Mouse (Mus musculus) heart, adult 2 months (tissue): Measurements from ENCODE around the gene Smarcal1. TPM values are rescaled to one million over a fixed set of nuclear protein-coding genes. Genes with fewer than 3 reads are reported as not detected.

Experiments used
- DNase-seq, 2 experiments: peaks; one replicate each; pipeline ENCODE4 v3.0.0; 2021
- H3K27ac ChIP-seq: fragments of 200-600 bp; 2 replicates; pipeline ENCODE4 v1.8.1; 2022
- H3K27me3 ChIP-seq: fragments of 200-500 bp; 2 replicates; pipeline ENCODE4 v1.6.1; 2012; ENCODE audit warnings: mild to moderate bottlenecking, low read length, inconsistent platforms, mixed read lengths; ENCODE audit not compliant: control insufficient read depth, insufficient read depth
- H3K36me3 ChIP-seq: fragments of 200-500 bp; 2 replicates; pipeline ENCODE4 v1.6.1; 2012; ENCODE audit warnings: low read length, inconsistent platforms; ENCODE audit not compliant: control insufficient read depth, insufficient read depth
- H3K4me1 ChIP-seq: fragments of 200-500 bp; 2 replicates; pipeline ENCODE4 v1.6.1; 2011; ENCODE audit warnings: low read length; ENCODE audit not compliant: control insufficient read depth, insufficient read depth
- H3K4me3 ChIP-seq: fragments of 200-600 bp; 2 replicates; pipeline ENCODE4 v1.8.1; 2022
- H3K79me2 ChIP-seq: fragments of 200-500 bp; replicated peaks from 2 replicates; pipeline ENCODE4 v1.6.1; 2012; ENCODE audit warnings: mild to moderate bottlenecking, inconsistent platforms, low read length, moderate library complexity, mixed read lengths; ENCODE audit not compliant: control insufficient read depth, insufficient read depth
- H3K9ac ChIP-seq: fragments of 200-500 bp; 2 replicates; pipeline ENCODE4 v1.6.1; 2012; ENCODE audit warnings: low read depth, mild to moderate bottlenecking, control low read depth, inconsistent platforms, low read length, mixed read lengths
- CTCF ChIP-seq: fragments of 200-600 bp; IDR thresholded peaks from 2 replicates; pipeline ENCODE4 v1.8.1; 2022; ENCODE audit warnings: antibody characterized with exemption, mild to moderate bottlenecking, moderate library complexity
- EP300 ChIP-seq: fragments of 200-500 bp; IDR thresholded peaks from 2 replicates; pipeline ENCODE4 v1.6.1; 2011; ENCODE audit warnings: low read depth, low read length, control low read depth; ENCODE audit not compliant: insufficient read depth
- POLR2A ChIP-seq: fragments of 200-500 bp; IDR thresholded peaks from 2 replicates; pipeline ENCODE4 v1.6.1; 2011; ENCODE audit warnings: mild to moderate bottlenecking, low read depth, low read length, control low read depth; ENCODE audit not compliant: insufficient read depth
- WGBS: fragments of 180-500 bp; shearing (Covaris S2); methylation state at CpG from one replicate; pipeline ENCODE4 v1.1.7; 2018; 5-methylcytosine and 5-hydroxymethylcytosine counted together
- intact Hi-C: fragments of 180-260 bp; cut with DNase I; formaldehyde crosslinking; loops from one replicate; pipeline ENCODE4 v1.15.1; 2025
- polyA plus RNA-seq: library from polyadenylated mRNA; depleted of rRNA; stranded (reverse); fragments of >200 nt; gene quantifications from 2 replicates; pipeline ENCODE4 v1.2.3, GENCODE M21; 2012
- total RNA-seq, 2 experiments: library from RNA; stranded (reverse); gene quantifications; 2 replicates each; pipeline ENCODE4 v1.2.3; 2021

The Smarcal1 gene
- total and polyA plus RNA-seq, 3 experiments = 23.5 to 28.2 (median 24.6) TPM

- Histone ChIP-seq H3K27me3 (no peaks in the 10 kb centered on the region), H3K27ac (no peak overlapping the region), H3K79me2 (no peaks in the 10 kb centered on the region), H3K4me1 (no peaks in the 10 kb centered on the region), H3K9ac (no peak overlapping the region), H3K4me3 (no peak overlapping the region), H3K36me3 (no peaks in the 10 kb centered on the region)
- TF ChIP-seq POLR2A (no peak), CTCF (no peak), EP300 (no peak)
- WGBS = 70% methylated on average over 2 of the region's 2 CpGs
- intact Hi-C loops = no loop called here
- no peak for DNase-seq
Measured at GRCm38 (mm10) chr1:72550317-72550716, 32.7 kb upstream of the Smarcal1 start.

DNA sequence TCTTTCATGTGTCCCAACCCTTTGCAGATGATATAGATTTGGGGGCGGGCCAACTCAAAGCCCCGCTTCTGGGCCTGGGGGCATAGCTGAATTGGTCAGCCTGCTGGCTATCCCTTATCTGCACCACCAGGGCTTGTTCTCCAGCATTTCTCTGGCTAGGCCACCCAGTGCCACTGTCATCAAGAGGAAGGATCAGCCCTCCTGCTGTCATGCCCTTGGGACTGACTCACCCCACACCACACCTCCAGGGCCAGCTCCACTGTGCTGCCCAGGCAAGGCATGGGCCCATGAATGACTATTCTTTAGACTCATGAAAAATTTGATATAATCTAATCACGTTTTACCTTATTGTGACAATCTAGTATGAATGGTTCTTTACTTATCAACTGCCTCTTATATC is 26.6 kb upstream of the Smarcal1 start:
- H3K4me3 ChIP-seq = no peak overlapping the region
- H3K9ac ChIP-seq = no peak overlapping the region
- H3K27ac ChIP-seq = no peak overlapping the region
- no peaks in the 10 kb centered on the region for H3K27me3 ChIP-seq
- no peaks in the 10 kb centered on the region for H3K4me1 ChIP-seq
- no peaks in the 10 kb centered on the region for H3K36me3 ChIP-seq
- 81% methylated on average over 3 of the region's 3 CpGs for WGBS
- intact Hi-C loops = no loop called here
- DNase-seq = no peak
- TF ChIP-seq POLR2A (no peak), CTCF (no peak)
- no peaks in the 10 kb centered on the region for H3K79me2 ChIP-seq

- no peak for DNase-seq
- Histone ChIP-seq H3K4me1 (no peaks in the 10 kb centered on the region), H3K9ac (no peak overlapping the region), H3K36me3 (no peaks in the 10 kb centered on the region), H3K27me3 (no peaks in the 10 kb centered on the region), H3K79me2 (no peaks in the 10 kb centered on the region), H3K4me3 (no peak overlapping the region), H3K27ac (no peak overlapping the region)
- intact Hi-C loops = no loop called here
- TF ChIP-seq EP300 (no peak), POLR2A (no peak), CTCF (no peak)
- 37% methylated on average over 2 of the region's 2 CpGs for WGBS
Measured at GRCm38 (mm10) chr1:72558625-72559024, 24.4 kb upstream of the Smarcal1 start.

DNA sequence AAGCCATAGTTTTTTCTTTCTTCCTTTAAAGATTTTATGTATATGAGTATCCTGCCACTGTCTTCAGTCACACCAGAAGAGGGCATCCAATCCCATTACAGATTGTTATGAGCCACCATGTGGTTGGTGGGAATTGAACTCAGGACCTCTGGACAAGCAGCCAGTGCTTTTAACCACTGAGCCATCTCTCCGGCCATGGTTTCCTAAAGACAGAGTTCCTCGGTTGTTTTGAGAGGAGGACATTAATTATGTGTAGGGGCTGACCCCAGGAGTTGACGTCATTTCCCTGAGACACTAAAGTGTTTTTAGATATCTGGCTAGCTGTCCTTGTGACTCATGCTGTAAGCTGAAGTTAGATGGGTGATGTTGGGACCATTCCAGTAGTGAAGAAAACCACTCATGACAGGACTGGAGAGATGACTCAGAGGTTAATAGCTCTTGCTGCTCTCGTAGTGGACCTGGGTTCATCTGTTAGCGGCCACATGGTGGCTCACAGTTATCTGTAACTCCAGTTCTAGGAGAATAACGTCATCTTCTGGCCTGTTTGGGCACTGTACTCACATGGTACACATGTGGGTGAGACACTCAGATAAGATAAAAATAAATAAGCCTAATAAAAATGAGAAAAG is 18.6 kb upstream of the Smarcal1 start:
- Histone ChIP-seq H3K27me3 (no peaks in the 10 kb centered on the region), H3K27ac (no peak overlapping the region), H3K4me1 (no peaks in the 10 kb centered on the region), H3K9ac (no peak overlapping the region), H3K79me2 (no peaks in the 10 kb centered on the region), H3K4me3 (no peak overlapping the region), H3K36me3 (no peaks in the 10 kb centered on the region)
- intact Hi-C loops = no loop called here
- no peak for TF ChIP-seq EP300
- no peak for TF ChIP-seq POLR2A
- TF ChIP-seq CTCF = no peak
- no peak for DNase-seq
- WGBS = 32% methylated on average over 6 of the region's 6 CpGs

- Histone ChIP-seq H3K4me3 (no peak overlapping the region), H3K36me3 (no peaks in the 10 kb centered on the region), H3K9ac (no peak overlapping the region), H3K79me2 (no peaks in the 10 kb centered on the region), H3K4me1 (no peaks in the 10 kb centered on the region), H3K27ac (no peak overlapping the region), H3K27me3 (no peaks in the 10 kb centered on the region)
- TF ChIP-seq EP300 (no peak), POLR2A (no peak)
- intact Hi-C loops = no loop called here
- no peak for DNase-seq
- 18% methylated on average over 9 of the region's 9 CpGs for WGBS
Measured at GRCm38 (mm10) chr1:72567056-72567455, 16.0 kb upstream of the Smarcal1 start.

GRCm38 (mm10) chr1:72568725-72569124 is 14.3 kb upstream of the Smarcal1 start:
- no peaks in the 10 kb centered on the region for H3K36me3 ChIP-seq
- no peak for DNase-seq
- no peak for TF ChIP-seq EP300
- no peak for TF ChIP-seq POLR2A
- TF ChIP-seq CTCF = no peak
- no peak overlapping the region for H3K4me3 ChIP-seq
- WGBS = 90% methylated on average over 8 of the region's 8 CpGs
- no peak overlapping the region for H3K9ac ChIP-seq
- no peaks in the 10 kb centered on the region for H3K27me3 ChIP-seq
- no peaks in the 10 kb centered on the region for H3K4me1 ChIP-seq
- no peaks in the 10 kb centered on the region for H3K79me2 ChIP-seq
- intact Hi-C loops = no loop called here
- H3K27ac ChIP-seq = no peak overlapping the region

DNA sequence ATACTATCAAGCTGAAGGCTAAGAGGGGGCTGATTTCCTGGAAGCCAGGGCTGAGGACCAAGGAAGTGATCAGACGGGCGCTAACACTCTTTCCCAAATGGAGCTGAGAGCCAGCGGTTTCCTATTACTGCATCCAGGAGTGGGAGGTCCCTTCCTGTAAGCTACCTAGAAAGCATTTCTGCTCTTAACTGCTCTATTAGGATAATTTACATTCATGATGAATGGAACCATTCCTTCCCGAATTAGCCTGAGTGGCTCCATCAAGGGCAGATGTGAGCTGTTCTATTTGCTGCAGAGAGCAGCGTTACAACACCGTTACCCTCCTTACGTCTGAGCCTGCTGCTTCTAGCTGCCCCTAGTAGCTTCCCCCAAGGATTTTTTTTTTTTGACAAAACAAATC is 9.0 kb upstream of the Smarcal1 start:
- 0 out of 2 replicates have a peak, but pooled peaks cover 1% of the 10 kb centered on the region for H3K27me3 ChIP-seq
- no peaks in the 10 kb centered on the region for H3K79me2 ChIP-seq
- H3K27ac ChIP-seq = no peak overlapping the region
- 55% methylated on average over 7 of the region's 7 CpGs for WGBS
- no peak for DNase-seq
- no peaks in the 10 kb centered on the region for H3K4me1 ChIP-seq
- no peak overlapping the region for H3K9ac ChIP-seq
- no peak for TF ChIP-seq POLR2A
- no peak for TF ChIP-seq EP300
- TF ChIP-seq CTCF = no peak
- H3K36me3 ChIP-seq = no peaks in the 10 kb centered on the region
- no peak overlapping the region for H3K4me3 ChIP-seq
- intact Hi-C loops = loop anchor here (10.0 kb wide), 1 partner anchor 139 kb away; no protein-coding TSS in a partner anchor
